Mouse (Mus musculus) kidney, embryonic 14.5 days (tissue): ENCODE results near the gene A830005F24Rik. TPM values are rescaled to one million over a fixed set of nuclear protein-coding genes. Genes with fewer than 3 reads are reported as not detected.

ENCODE experiments used
- ATAC-seq: fragments of 200-750 bp; cut with Nextera tagmentation; 2 replicates; pipeline ENCODE4 v1.8.0; 2017; ENCODE audit warnings: moderate number of reproducible peaks, mild to moderate bottlenecking, moderate TSS enrichment, moderate library complexity; ENCODE audit not compliant: low FRiP score, low TSS enrichment
- H3K27ac ChIP-seq: fragments of 300-500 bp; sonication (generic); 2 replicates; pipeline ENCODE4 v1.5.1; 2014; ENCODE audit warnings: low read depth, mild to moderate bottlenecking, low read length, moderate library complexity, mixed read lengths
- H3K27me3 ChIP-seq: fragments of 300-500 bp; sonication (generic); 2 replicates; pipeline ENCODE4 v1.6.1; 2014; ENCODE audit warnings: mild to moderate bottlenecking, low read length; ENCODE audit not compliant: control insufficient read depth, insufficient read depth
- H3K36me3 ChIP-seq: fragments of 300-500 bp; sonication (generic); 2 replicates; pipeline ENCODE4 v1.6.1; 2014; ENCODE audit warnings: low read length, mixed read lengths; ENCODE audit not compliant: control insufficient read depth, insufficient read depth
- H3K4me1 ChIP-seq: fragments of 300-500 bp; sonication (generic); 2 replicates; pipeline ENCODE4 v1.6.1; 2014; ENCODE audit warnings: low read length, mixed read lengths; ENCODE audit not compliant: control insufficient read depth, insufficient read depth
- H3K4me2 ChIP-seq: fragments of 300-500 bp; sonication (generic); replicated peaks from 2 replicates; pipeline ENCODE4 v1.6.1; 2014; ENCODE audit warnings: low read depth, mild to moderate bottlenecking, low read length
- H3K4me3 ChIP-seq: fragments of 300-500 bp; sonication (generic); 2 replicates; pipeline ENCODE4 v1.5.1; 2014; ENCODE audit warnings: mild to moderate bottlenecking, low read length
- H3K9ac ChIP-seq: fragments of 300-500 bp; sonication (generic); 2 replicates; pipeline ENCODE4 v1.6.1; 2014; ENCODE audit warnings: low read depth, mild to moderate bottlenecking, low read length, moderate library complexity
- H3K9me3 ChIP-seq: fragments of 300-500 bp; sonication (generic); 2 replicates; pipeline ENCODE4 v1.6.1; 2016; ENCODE audit warnings: low read length; ENCODE audit not compliant: control insufficient read depth
- WGBS: fragments of 180-500 bp; shearing (Covaris S2); extraction: QIAGEN DNeasy Blood & Tissue Kit; methylation state at CpG from one replicate; pipeline ENCODE4 v1.1.7; 2014; 5-methylcytosine and 5-hydroxymethylcytosine counted together
- polyA plus RNA-seq: library from polyadenylated mRNA; unstranded; fragments of >200 nt; fragmentation: Nextera tagmentation; extraction: Ambion mirVana; gene quantifications from 2 replicates; pipeline ENCODE4 v1.2.1, GENCODE M21; 2014

A830005F24Rik gene
- 2.0 and 2.1 TPM in 2 replicates for polyA plus RNA-seq

DNA sequence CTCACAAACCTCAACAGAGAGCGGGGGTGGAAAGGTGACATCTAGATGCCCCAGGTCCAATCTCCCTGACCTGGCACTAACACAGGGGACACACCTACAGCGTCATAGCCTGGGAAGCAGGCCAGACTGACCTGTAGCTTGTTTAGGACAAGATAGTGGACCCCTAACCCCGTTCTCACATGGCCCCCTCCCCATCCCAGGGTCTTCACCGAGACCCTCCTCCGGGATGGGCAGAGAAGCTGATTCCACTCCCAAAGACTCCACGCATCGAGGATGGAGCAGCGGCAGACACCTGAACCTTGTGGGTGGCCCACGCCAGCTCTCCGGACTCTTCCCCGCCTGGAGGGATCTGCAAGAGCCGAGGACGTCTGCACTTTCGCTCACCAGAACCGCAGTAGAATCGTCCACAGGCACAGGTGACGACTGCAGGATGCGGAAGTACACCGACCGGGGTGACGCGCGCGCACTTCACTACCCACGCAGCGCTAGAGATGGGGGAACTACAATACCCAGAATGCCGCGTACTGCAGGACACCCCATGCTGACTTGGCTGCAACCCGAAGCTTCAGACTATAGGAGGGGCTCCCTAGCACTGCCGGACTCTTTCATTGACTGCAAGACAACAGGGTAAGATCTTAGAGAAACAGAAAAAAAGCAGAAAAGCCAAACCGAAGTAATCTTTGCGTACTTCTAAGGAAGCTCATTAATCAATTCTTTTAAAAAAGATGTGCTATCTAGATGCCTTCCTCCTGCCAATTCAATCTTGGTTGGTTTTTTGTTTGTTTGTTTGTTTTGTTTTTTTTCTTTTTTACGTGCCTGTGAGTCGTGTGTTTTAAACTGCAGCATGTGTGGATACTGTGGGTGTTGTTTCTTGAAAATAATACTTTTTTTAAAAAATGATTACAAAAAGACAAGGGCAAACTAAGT, at the start of gene A830005F24Rik, which contains the start of gene Zfp169:
A830005F24Rik (plus strand) TSS at position 568 of the 927 bp plus-strand sequence.
Zfp169 (minus strand) TSS at position 449 of the 927 bp plus-strand sequence.
- no peaks in the 10 kb centered on the region for H3K9me3 ChIP-seq
- H3K27ac ChIP-seq, result no peak within 1 kb of the TSS
- 3% methylated on average over 34 of the region's 34 CpGs for WGBS
- peak within 1 kb of the TSS; percentile 68; the same call in 1 of the 2 replicates for H3K9ac ChIP-seq
- no peaks in the 10 kb centered on the region for H3K4me1 ChIP-seq
- H3K36me3 ChIP-seq, result no peaks in the 10 kb centered on the region
- H3K4me3 ChIP-seq, result peak within 1 kb of the TSS; percentile 66
- peak within 1 kb of the TSS; percentile 72 for H3K4me2 ChIP-seq
- no peaks in the 10 kb centered on the region for H3K27me3 ChIP-seq
- ATAC-seq, result peak; percentile 99

DNA sequence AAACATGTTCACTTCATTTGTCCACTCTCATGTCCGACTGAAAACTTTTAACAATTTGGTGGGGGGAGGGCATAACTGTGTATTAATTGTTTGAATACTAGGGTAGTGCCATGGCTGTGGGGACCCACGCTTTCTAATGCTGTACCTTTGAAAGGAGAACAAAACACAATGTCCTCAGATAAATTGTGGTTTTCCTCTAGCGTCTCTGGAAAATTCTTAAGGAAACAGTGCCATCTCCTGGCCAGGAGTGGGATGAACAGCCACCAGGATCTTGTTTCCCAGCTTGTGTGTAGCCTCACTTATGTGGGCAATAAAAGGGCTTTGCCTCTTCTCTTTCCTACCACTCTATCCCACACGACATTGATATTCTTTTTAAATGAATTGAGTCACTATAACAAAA, 49.2 kb upstream of the A830005F24Rik start:
- Histone ChIP-seq H3K4me3 (no peak overlapping the region), H3K36me3 (no peaks in the 10 kb centered on the region), H3K4me1 (no peaks in the 10 kb centered on the region), H3K27ac (no peak overlapping the region), H3K4me2 (no peak overlapping the region), H3K9me3 (no peaks in the 10 kb centered on the region), H3K27me3 (no peaks in the 10 kb centered on the region), H3K9ac (no peak overlapping the region)
- WGBS, result 14% methylated on average over 4 of the region's 4 CpGs
- ATAC-seq, result no peak

DNA sequence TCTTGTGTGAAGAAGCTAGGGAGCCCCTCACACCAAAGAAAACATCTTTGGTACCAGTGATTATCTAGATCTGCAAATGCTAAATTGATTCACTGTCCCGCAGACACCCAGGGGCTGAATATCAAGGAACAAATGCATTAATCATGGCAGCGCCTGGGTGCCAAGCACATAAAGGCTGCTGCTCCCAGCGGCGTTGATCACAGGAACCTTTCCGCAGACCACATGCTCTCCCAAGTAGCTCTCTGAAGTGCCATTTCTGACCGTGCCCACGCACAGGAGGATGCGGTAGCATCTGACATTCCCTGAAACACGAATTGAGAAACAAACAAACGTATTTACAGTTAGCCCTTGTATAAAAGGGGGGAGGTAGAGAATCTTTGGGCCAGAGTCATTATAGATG, 47.2 kb upstream of the A830005F24Rik start:
- no peaks in the 10 kb centered on the region for H3K9me3 ChIP-seq
- H3K27me3 ChIP-seq, result no peaks in the 10 kb centered on the region
- no peak overlapping the region for H3K9ac ChIP-seq
- 63% methylated on average over 10 of the region's 10 CpGs for WGBS
- no peaks in the 10 kb centered on the region for H3K4me1 ChIP-seq
- H3K4me2 ChIP-seq, result no peak overlapping the region
- H3K27ac ChIP-seq, result no peak overlapping the region
- no peak for ATAC-seq
- H3K4me3 ChIP-seq, result no peak overlapping the region
- H3K36me3 ChIP-seq, result no peaks in the 10 kb centered on the region

DNA sequence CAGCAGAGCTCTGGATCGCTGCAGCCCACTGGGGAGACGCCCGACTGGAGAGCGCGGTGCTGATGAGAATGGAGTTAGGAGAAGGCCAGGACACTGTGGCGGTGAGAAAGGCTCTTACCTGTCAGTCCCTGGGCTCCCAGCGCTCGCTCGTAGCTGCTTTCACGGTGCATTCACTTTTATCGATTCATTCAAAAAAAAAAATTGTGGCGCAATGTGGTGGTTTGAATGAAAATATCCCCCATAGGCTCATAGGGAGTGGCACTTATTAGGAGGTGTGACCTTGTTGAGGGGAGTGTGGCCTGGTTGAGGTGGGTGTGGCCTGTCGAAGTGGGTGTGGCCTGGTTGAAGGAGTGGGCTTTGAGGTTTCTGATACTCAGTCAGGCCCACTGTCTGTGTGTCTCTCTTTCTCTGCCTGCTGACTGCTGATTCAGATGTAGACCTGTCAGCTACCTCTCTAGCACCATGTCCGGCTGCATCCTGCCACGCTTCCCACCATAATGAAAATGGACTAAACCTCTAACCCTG, 44.7 kb upstream of the A830005F24Rik start:
- 67% methylated on average over 15 of the region's 15 CpGs for WGBS

DNA sequence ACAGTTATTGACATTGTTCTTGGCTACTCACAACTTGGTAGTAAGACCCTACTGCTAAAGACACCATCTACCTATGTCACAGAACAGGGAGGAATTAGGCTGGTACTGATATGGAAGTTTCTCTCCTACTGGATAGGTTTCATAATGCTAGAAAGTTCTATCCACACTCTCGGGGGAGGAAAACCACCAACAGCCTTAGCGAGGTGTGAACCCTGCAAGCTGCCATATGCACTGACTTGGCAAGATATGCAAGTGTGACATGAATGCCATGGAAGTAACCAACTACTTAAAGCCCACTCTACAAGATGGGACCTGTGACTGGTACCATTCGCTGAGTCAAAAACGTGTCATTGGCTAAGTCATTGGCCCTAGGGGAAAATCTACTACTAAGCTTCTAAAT, 29.8 kb upstream of the A830005F24Rik start:
- 89% methylated on average over 4 of the region's 4 CpGs for WGBS
- H3K9ac ChIP-seq, result no peak overlapping the region
- no peak overlapping the region for H3K4me2 ChIP-seq
- no peaks in the 10 kb centered on the region for H3K27me3 ChIP-seq
- no peaks in the 10 kb centered on the region for H3K4me1 ChIP-seq
- no peaks in the 10 kb centered on the region; the same call in 1 of the 2 replicates for H3K36me3 ChIP-seq
- no peak overlapping the region for H3K27ac ChIP-seq
- H3K9me3 ChIP-seq, result no peaks in the 10 kb centered on the region
- H3K4me3 ChIP-seq, result no peak overlapping the region
- ATAC-seq, result no peak

More for the DNA sequence above, 44.7 kb upstream of the A830005F24Rik start:
- no peak for ATAC-seq
- Histone ChIP-seq H3K4me3 (no peak overlapping the region), H3K27ac (no peak overlapping the region), H3K4me2 (no peak overlapping the region), H3K9ac (no peak overlapping the region), H3K4me1 (no peaks in the 10 kb centered on the region), H3K9me3 (no peaks in the 10 kb centered on the region), H3K36me3 (no peaks in the 10 kb centered on the region), H3K27me3 (no peaks in the 10 kb centered on the region)

DNA sequence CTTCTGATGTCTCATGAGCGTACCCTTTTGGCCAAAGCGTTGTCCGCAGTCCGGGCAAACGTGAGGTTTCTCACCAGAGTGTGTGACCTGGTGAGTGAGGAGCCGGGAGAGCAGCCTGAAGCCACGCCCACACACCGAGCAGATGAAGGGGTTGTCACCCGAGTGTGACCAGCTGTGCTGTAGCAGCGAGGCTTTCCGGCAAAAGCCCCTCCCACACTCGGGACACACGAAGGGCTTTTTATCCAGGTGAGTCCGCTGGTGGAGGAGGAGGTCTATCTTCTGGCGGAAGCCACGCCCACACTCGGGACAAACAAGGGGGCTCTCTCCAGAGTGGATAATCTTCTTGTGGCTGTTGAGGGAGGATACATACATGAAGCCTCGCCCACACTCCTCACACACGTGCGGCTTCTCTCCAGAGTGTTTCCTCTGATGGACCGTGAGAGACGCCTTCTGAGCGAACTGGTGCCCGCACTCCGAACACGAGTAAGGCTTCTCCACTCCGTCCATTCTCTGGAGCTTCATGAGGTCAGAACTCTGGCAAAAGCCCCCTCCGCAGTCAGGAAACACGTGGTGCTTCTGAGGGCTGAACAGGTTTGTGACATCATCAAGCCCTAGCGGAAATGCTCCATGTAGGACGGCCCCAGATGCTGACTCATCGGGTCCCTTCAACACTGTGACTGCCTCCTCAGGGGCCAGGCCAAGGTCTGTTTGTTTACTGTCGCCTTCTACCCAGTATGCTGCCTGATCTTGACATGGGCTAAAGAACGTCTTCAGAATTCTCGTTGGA, 22.8 kb upstream of the A830005F24Rik start:
- no peak for ATAC-seq
- H3K36me3 ChIP-seq, result peaks cover 26% of the 10 kb centered on the region

DNA sequence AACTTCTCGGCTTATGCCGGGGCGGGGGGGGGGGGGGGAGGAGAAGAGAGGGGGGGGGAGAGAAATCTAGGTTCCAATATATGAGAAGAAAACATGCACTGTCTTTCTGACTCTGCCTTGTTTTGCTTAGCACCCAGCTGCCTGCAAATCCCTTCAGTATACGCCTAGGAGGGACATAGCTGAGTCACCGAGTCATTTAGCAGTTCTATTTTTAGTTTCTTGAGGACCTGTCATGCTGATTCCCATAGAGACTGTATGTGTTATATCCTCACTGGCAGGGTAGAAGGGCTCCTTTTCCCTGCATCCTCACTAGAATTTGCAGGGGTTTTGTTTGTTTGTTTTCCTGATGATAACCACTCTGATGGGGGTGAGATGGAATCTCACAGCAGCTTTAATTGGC, 20.2 kb upstream of the A830005F24Rik start:
- Histone ChIP-seq H3K4me3 (no peak overlapping the region), H3K36me3 (peaks cover 27% of the 10 kb centered on the region), H3K27me3 (no peaks in the 10 kb centered on the region), H3K9ac (no peak overlapping the region), H3K4me2 (no peak overlapping the region), H3K4me1 (0 out of 2 replicates have a peak, but pooled peaks cover 3% of the 10 kb centered on the region), H3K9me3 (peaks cover 2% of the 10 kb centered on the region; the same call in 1 of the 2 replicates), H3K27ac (no peak overlapping the region)
- ATAC-seq, result no peak
- WGBS, result 91% methylated on average over 5 of the region's 5 CpGs

More for the DNA sequence above, 22.8 kb upstream of the A830005F24Rik start:
- H3K9ac ChIP-seq, result no peak overlapping the region
- peaks cover 2% of the 10 kb centered on the region; the same call in 1 of the 2 replicates for H3K9me3 ChIP-seq
- H3K4me2 ChIP-seq, result no peak overlapping the region
- no peak overlapping the region for H3K4me3 ChIP-seq
- H3K27me3 ChIP-seq, result no peaks in the 10 kb centered on the region
- 81% methylated on average over 35 of the region's 35 CpGs for WGBS
- H3K27ac ChIP-seq, result no peak overlapping the region
- H3K4me1 ChIP-seq, result no peaks in the 10 kb centered on the region

DNA sequence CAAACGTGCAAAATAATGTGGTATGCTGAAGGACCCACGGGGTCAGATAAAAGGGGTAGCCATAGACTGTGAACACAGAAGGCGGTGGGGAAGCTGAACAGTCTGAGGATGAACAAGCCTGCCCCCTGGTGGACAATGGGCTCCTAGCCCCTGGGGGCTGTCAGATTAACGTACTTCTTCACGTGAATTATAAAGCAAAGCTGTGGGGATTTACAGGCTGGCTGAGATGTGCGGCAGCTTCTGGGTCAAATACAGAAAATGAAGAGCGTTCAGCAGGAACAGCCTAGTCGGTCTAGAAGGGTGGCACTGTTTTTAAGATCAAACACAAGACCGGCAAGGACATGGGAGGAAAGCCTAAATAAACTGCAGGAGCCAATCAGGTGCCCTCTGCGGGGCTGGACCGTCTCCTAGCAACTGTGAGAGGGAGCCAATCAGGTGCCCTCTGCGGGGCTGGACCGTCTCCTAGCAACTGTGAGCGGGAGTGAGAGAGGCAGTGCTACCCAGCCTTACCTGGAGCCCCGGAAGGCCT, 15.6 kb upstream of the A830005F24Rik start:
- Histone ChIP-seq H3K27me3 (no peaks in the 10 kb centered on the region), H3K4me3 (no peak overlapping the region), H3K9me3 (no peaks in the 10 kb centered on the region), H3K36me3 (peaks cover 5% of the 10 kb centered on the region; the same call in 1 of the 2 replicates), H3K9ac (no peak overlapping the region), H3K4me2 (no peak overlapping the region), H3K27ac (no peak overlapping the region), H3K4me1 (0 out of 2 replicates have a peak, but pooled peaks cover 3% of the 10 kb centered on the region)
- peak; percentile 90 for ATAC-seq
- 16% methylated on average over 15 of the region's 15 CpGs for WGBS
